ENCODE assay signal across 8 mouse cellular contexts in the genomic region with DNA sequence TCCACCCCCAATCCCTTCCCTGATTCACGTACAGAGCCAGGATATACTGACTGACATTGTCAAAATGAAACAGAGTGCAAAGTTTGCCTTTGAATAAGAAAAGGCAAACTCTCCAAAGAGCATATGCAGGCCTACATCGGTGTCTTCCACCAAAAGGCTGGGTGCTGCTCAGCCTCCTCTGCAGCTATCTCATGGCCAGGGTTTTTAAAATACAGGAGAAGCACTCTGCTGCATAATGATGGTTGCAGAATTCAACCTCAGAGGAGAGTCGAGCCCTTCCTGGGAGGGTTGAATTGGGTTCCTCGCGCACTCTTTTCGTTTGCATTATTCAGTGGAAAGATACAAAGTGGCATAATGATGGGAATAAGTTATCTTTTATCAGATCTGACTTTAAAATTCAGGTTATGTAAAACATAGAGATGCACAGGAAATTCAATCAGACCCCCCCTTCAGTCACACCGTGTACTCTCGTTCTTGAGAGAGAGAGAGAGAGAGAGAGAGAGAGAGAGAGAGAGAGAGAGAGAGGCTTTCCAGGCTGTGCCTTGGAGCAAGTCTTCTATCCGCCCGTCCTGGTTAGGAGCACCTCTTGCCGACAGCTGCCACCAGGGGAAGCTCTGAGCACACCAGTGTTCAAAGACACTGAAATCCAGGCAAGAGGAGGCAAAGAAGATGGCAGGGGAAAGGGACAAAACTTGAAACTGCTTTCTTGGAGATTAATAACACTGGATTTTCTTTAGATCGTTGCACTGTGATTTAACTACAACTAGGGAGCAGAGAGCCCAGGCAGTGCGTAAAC.
DNase-seq lines count a peak whose midpoint lies in the region; ATAC-seq and TF ChIP-seq lines count a peak whose summit lies in the region.
"Had no signal": no experiment of that assay in that cellular context is flagged by ENCODE, and none has a peak within 500 bp of the region (broad histone marks: within the 10 kb centered on the region; RNA-seq: fewer than 3 reads in every experiment).

No protein-coding gene starts in this region.

- WGBS in forebrain, embryonic 13.5 days, result 44% methylated on average over 13 of the region's 13 CpGs
- WGBS in midbrain, embryonic 10.5 days, result 60% methylated on average over 13 of the region's 13 CpGs

- peak; percentile 89 for ATAC-seq in forebrain, embryonic 13.5 days
- ATAC-seq in erythroid progenitor cell, adult 5-6 weeks (replicated peaks; ENCODE audit: low FRiP score, poor library complexity, severe bottlenecking), result no peak

- H3K36me3 ChIP-seq in E14TG2a.4 (ENCODE audit: insufficient read depth, low read length), result no peaks in the 10 kb centered on the region
- no peaks in the 10 kb centered on the region for H3K36me3 ChIP-seq in forebrain, embryonic 13.5 days (ENCODE audit: poor library complexity, severe bottlenecking)
- H3K36me3 ChIP-seq in midbrain, embryonic 10.5 days, result no peaks in the 10 kb centered on the region
- H3K36me3 ChIP-seq: embryonic facial prominence, embryonic 15.5 days had no signal

- H3K4me2 ChIP-seq in forebrain, embryonic 13.5 days, result no peak overlapping the region
- H3K4me2 ChIP-seq: embryonic facial prominence, embryonic 15.5 days had no signal

- H3K27ac ChIP-seq in forebrain, embryonic 13.5 days, result no peak overlapping the region
- H3K27ac ChIP-seq in midbrain, embryonic 10.5 days (replicated peaks), result peak overlapping the region; percentile 63; the same call in 1 of the 2 replicates
- H3K27ac ChIP-seq: embryonic facial prominence, embryonic 15.5 days had no signal

- H3K4me1 ChIP-seq in E14TG2a.4 (replicated peaks; ENCODE audit: low read depth, low read length), result no peaks in the 10 kb centered on the region
- peaks cover 6% of the 10 kb centered on the region; the same call in 1 of the 2 replicates for H3K4me1 ChIP-seq in forebrain, embryonic 13.5 days
- peaks cover 12% of the 10 kb centered on the region for H3K4me1 ChIP-seq in midbrain, embryonic 10.5 days

- peak; percentile 58 for DNase-seq in ES-CJ7 (ENCODE audit: low read depth, low spot score)
- DNase-seq in kidney, postnatal 14 days, result peak; percentile 24
- DNase-seq in midbrain, embryonic 10.5 days (ENCODE audit: low spot score), result peak; percentile 66
- no peak for DNase-seq in adrenal gland, postnatal 36 days

- no peak overlapping the region for H3K9ac ChIP-seq in forebrain, embryonic 13.5 days
- H3K9ac ChIP-seq: embryonic facial prominence, embryonic 15.5 days had no signal

- H3K4me3 ChIP-seq in E14TG2a.4 (replicated peaks; ENCODE audit: low read length), result no peak overlapping the region
- no peak overlapping the region for H3K4me3 ChIP-seq in forebrain, embryonic 13.5 days
- H3K4me3 ChIP-seq in midbrain, embryonic 10.5 days, result no peak overlapping the region
- H3K4me3 ChIP-seq: embryonic facial prominence, embryonic 15.5 days had no signal

- peak; percentile 27; the same call in 1 of the 2 replicates for TF ChIP-seq CTCF in E14TG2a.4 (conservative IDR thresholded peaks at IDR 0.05; ENCODE audit: low read length)

- H3K9me3 ChIP-seq in E14TG2a.4 (ENCODE audit: low read length), result no peaks in the 10 kb centered on the region
- H3K9me3 ChIP-seq in forebrain, embryonic 13.5 days (replicated peaks), result no peaks in the 10 kb centered on the region
- no peaks in the 10 kb centered on the region for H3K9me3 ChIP-seq in midbrain, embryonic 10.5 days (replicated peaks)
- H3K9me3 ChIP-seq: embryonic facial prominence, embryonic 15.5 days had no signal

- H3K27me3 ChIP-seq in E14TG2a.4 (ENCODE audit: insufficient read depth, low read length), result no peaks in the 10 kb centered on the region
- no peaks in the 10 kb centered on the region for H3K27me3 ChIP-seq in forebrain, embryonic 13.5 days
- no peaks in the 10 kb centered on the region for H3K27me3 ChIP-seq in midbrain, embryonic 10.5 days (ENCODE audit: low read depth, poor library complexity, severe bottlenecking)
- H3K27me3 ChIP-seq: embryonic facial prominence, embryonic 15.5 days had no signal

Comparison
In these comparisons a context has a peak if more than half of its experiments do, and no peak if none do; other contexts are left out.
1. DNase-seq: peak in ES-CJ7 (single experiment), kidney, postnatal 14 days (single experiment) and midbrain, embryonic 10.5 days (single experiment); none in adrenal gland, postnatal 36 days (0 of 2).